Mouse (Mus musculus) stomach, embryonic 16.5 days (tissue): ENCODE data around the gene Rcbtb2. TPM values are rescaled to one million over a fixed set of nuclear protein-coding genes. Genes with fewer than 3 reads are reported as not detected.

Experiments used
- ATAC-seq: fragments of 200-750 bp; cut with Nextera tagmentation; 2 replicates; pipeline ENCODE4 v1.8.0; 2017; ENCODE audit warnings: moderate number of reproducible peaks, moderate TSS enrichment; ENCODE audit not compliant: insufficient read depth, low FRiP score
- H3K27ac ChIP-seq: fragments of 300-500 bp; sonication (generic); 2 replicates; pipeline ENCODE4 v1.5.1; 2014; ENCODE audit warnings: low read length
- H3K27me3 ChIP-seq: fragments of 300-500 bp; sonication (generic); 2 replicates; pipeline ENCODE4 v1.6.1; 2014; ENCODE audit warnings: low read length, control low read depth, mixed read lengths; ENCODE audit not compliant: control insufficient read depth, insufficient read depth
- H3K36me3 ChIP-seq: fragments of 300-500 bp; sonication (generic); 2 replicates; pipeline ENCODE4 v1.6.1; 2014; ENCODE audit warnings: low read length; ENCODE audit not compliant: control insufficient read depth, insufficient read depth
- H3K4me1 ChIP-seq: fragments of 300-500 bp; sonication (generic); 2 replicates; pipeline ENCODE4 v1.6.1; 2014; ENCODE audit warnings: low read length, control low read depth, mixed read lengths; ENCODE audit not compliant: control insufficient read depth, insufficient read depth
- H3K4me2 ChIP-seq: fragments of 300-500 bp; sonication (generic); 2 replicates; pipeline ENCODE4 v1.6.1; 2014; ENCODE audit warnings: low read depth, low read length, mixed read lengths
- H3K4me3 ChIP-seq: fragments of 300-500 bp; sonication (generic); replicated peaks from 2 replicates; pipeline ENCODE4 v1.5.1; 2014; ENCODE audit warnings: mild to moderate bottlenecking, low read length
- H3K9ac ChIP-seq: fragments of 300-500 bp; sonication (generic); 2 replicates; pipeline ENCODE4 v1.6.1; 2014; ENCODE audit warnings: low read length
- H3K9me3 ChIP-seq: fragments of 300-500 bp; sonication (generic); replicated peaks from 2 replicates; pipeline ENCODE4 v1.6.1; 2016; ENCODE audit warnings: low read length, control low read depth; ENCODE audit not compliant: control insufficient read depth
- WGBS: fragments of 180-500 bp; shearing (Covaris S2); extraction: QIAGEN DNeasy Blood & Tissue Kit; methylation state at CpG from one replicate; pipeline ENCODE4 v1.1.7; 2014; 5-methylcytosine and 5-hydroxymethylcytosine counted together
- polyA plus RNA-seq: library from polyadenylated mRNA; unstranded; fragments of >200 nt; fragmentation: Nextera tagmentation; extraction: Ambion mirVana; gene quantifications from 2 replicates; pipeline ENCODE4 v1.2.1, GENCODE M21; 2015

The Rcbtb2 gene
- polyA plus RNA-seq, 1 experiment from 2014 or later = 69.4 TPM

DNA sequence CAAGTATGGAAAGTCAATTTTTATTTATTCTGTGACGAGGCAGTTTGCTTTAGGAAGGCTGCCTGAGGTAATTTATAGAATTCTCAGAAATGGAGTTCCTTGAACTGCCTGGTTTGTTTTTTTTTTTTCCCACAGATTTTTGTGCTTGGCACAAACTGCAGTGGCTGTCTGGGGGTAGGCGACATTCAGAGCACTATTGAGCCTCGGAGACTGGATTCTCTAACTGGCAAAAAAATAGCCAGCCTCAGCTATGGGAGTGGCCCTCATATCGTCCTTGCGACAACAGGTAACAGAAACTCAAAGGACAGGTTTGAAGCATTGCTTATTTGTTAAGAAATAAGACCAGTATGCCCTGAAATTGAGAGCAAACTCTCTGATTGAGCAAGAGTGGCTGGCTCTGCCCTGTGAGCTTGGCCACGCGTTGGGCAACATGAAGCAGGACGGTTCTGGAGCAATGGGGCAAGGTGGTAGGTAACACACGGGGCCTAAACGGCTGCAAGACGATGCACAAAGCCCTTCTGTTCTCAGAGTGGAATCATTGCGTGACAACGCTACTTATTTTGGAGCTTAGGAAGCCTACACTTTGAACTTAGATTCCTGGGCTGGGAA, 39.5 kb downstream of the Rcbtb2 start:
- Histone ChIP-seq H3K4me2 (no peak overlapping the region), H3K27me3 (no peaks in the 10 kb centered on the region), H3K9me3 (no peaks in the 10 kb centered on the region), H3K36me3 (peaks cover 23% of the 10 kb centered on the region), H3K4me1 (no peaks in the 10 kb centered on the region), H3K9ac (no peak overlapping the region), H3K27ac (no peak overlapping the region), H3K4me3 (no peak overlapping the region)
- WGBS = 84% methylated on average over 13 of the region's 13 CpGs
- ATAC-seq = no peak

DNA sequence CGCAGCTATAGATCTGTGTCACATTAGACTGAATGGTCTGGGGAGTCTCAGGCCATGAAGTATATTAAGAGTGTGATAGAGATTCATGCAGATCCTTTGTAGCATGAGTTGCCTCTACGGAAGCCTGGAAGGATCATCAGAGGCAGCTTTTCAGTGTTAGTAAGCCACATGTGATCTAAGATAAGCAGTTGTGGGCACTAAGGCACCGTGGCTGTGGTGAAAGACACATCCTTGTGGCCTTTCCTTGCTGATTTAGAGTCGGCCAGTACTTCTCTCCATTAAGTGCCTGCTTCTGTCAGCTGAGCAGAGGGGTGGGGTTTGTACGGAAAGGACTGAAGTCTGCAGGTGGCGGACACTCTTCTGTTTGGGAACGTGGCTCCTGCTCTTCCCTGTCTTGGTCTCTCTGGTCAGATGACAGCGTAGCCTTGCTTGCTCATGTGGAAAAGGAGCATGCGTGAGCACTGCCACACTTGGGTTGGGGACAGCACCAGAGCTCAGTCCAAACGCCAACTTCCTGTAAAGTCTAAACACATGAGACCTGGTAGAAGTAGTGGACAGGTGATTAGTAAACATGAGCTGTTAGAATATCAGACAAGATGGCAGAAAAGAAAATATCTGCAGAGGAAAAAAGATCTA, 40.6 kb downstream of the Rcbtb2 start:
- no peak for ATAC-seq
- no peak overlapping the region for H3K4me3 ChIP-seq
- H3K36me3 ChIP-seq = peaks cover 22% of the 10 kb centered on the region
- H3K9ac ChIP-seq = no peak overlapping the region
- no peaks in the 10 kb centered on the region for H3K27me3 ChIP-seq
- H3K9me3 ChIP-seq = no peaks in the 10 kb centered on the region
- no peaks in the 10 kb centered on the region for H3K4me1 ChIP-seq
- H3K27ac ChIP-seq = no peak overlapping the region
- WGBS = 89% methylated on average over 10 of the region's 10 CpGs
- H3K4me2 ChIP-seq = no peak overlapping the region

DNA sequence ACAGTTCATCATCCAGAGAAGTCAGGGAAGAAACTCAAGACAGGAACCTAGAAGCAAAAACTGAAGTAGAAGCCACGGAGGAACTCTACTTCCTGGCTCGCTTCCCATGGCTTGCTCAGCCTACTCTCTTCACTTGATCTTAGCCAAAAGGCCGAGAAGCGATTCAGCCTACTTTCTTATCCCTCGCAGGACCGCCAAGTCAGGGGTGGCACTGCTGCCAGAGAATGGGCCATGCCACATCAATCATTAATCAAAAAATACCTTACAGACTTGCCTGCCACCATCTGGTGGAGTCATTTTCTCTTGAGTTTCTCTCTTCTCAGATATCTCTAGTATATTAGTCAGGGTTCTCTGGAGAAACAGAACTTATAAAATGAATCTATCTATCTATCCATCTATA, 42.3 kb downstream of the Rcbtb2 start:
- 93% methylated on average over 6 of the region's 6 CpGs for whole genome bisulfite sequencing
- Histone ChIP-seq H3K27me3 (no peaks in the 10 kb centered on the region), H3K9ac (no peak overlapping the region), H3K4me3 (no peak overlapping the region), H3K36me3 (peaks cover 22% of the 10 kb centered on the region), H3K9me3 (no peaks in the 10 kb centered on the region), H3K4me1 (no peaks in the 10 kb centered on the region), H3K4me2 (no peak overlapping the region), H3K27ac (no peak overlapping the region)
- ATAC-seq = no peak

- Histone ChIP-seq H3K9me3 (no peaks in the 10 kb centered on the region), H3K36me3 (peaks cover 19% of the 10 kb centered on the region)
- WGBS = 84% methylated on average over 6 of the region's 6 CpGs
Observed at GRCm38 (mm10) chr14:73168605-73169004, 45.8 kb downstream of the Rcbtb2 start.

GRCm38 (mm10) chr14:73169926-73170844, 47.3 kb downstream of the Rcbtb2 start:
- Histone ChIP-seq H3K27ac (peak overlapping the region; percentile 46), H3K4me2 (no peak overlapping the region), H3K4me3 (no peak overlapping the region), H3K4me1 (peaks cover 8% of the 10 kb centered on the region), H3K9me3 (no peaks in the 10 kb centered on the region), H3K27me3 (no peaks in the 10 kb centered on the region), H3K36me3 (peaks cover 6% of the 10 kb centered on the region), H3K9ac (no peak overlapping the region)
- 86% methylated on average over 13 of the region's 13 CpGs for WGBS
- peak; percentile 72 for ATAC-seq

More at GRCm38 (mm10) chr14:73168605-73169004, 45.8 kb downstream of the Rcbtb2 start:
- Histone ChIP-seq H3K27ac (no peak overlapping the region), H3K4me1 (no peaks in the 10 kb centered on the region), H3K27me3 (no peaks in the 10 kb centered on the region), H3K4me2 (no peak overlapping the region), H3K4me3 (no peak overlapping the region), H3K9ac (no peak overlapping the region)
- ATAC-seq = no peak

- WGBS = 74% methylated on average over 12 of the region's 12 CpGs
- ATAC-seq = no peak
- Histone ChIP-seq H3K9ac (no peak overlapping the region), H3K4me2 (no peak overlapping the region), H3K27ac (0 out of 2 replicates have a peak overlapping the region, but pooled peaks have one; percentile 8), H3K27me3 (no peaks in the 10 kb centered on the region), H3K9me3 (no peaks in the 10 kb centered on the region), H3K36me3 (peaks cover 6% of the 10 kb centered on the region), H3K4me1 (peaks cover 8% of the 10 kb centered on the region), H3K4me3 (no peak overlapping the region)
Observed at GRCm38 (mm10) chr14:73172196-73173011, 49.6 kb downstream of the Rcbtb2 start.

GRCm38 (mm10) chr14:73173662-73174061, 50.8 kb downstream of the Rcbtb2 start:
- H3K9me3 ChIP-seq = no peaks in the 10 kb centered on the region
- WGBS = 87% methylated on average over 11 of the region's 11 CpGs
- no peaks in the 10 kb centered on the region for H3K27me3 ChIP-seq
- ATAC-seq = no peak
- H3K9ac ChIP-seq = no peak overlapping the region
- H3K36me3 ChIP-seq = peaks cover 9% of the 10 kb centered on the region
- H3K4me3 ChIP-seq = no peak overlapping the region
- no peak overlapping the region for H3K27ac ChIP-seq
- peaks cover 8% of the 10 kb centered on the region for H3K4me1 ChIP-seq
- H3K4me2 ChIP-seq = no peak overlapping the region

DNA sequence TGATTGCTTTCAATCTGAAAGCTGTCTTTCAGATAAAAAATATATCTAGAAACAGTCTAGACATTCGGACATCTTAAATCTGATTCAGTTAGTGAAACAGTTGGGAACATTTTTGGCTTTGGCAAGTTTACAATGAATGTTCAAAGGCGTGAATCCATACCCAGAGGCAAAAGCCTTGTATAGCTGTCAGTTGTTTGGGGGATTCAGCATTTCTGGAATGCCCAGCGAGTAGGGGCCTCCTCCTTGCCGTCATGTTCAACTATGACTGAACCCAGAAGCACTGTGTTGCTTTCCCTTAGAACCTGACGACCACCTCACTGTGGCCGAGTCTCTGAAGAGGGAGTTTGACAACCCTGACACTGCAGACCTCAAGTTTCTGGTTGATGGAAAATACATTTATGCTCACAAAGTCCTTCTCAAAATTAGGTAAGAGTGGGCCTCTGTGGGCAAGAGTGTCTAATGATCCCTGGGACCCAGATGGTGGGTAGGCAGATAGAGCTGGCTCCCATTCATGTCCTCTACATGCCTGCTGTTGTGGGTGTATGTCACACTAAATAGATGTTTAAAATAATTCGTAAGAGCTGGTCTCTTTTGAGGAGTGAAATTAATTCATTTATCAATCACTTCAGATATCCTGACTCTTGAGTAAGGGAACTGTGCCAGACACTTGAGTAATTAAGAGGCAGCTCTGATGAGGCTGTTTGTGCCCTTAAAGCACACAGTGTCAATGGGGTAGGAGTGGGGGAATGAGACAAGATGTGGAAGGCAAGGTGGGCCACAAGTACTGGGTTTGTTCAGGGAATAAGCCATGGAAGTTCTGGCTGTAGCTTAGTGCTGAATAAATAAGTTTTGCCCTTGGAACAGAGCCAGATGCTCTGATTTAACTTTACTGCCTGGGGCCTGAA, 51.5 kb downstream of the Rcbtb2 start:
- H3K9ac ChIP-seq = no peak overlapping the region
- no peak overlapping the region for H3K27ac ChIP-seq
- no peak overlapping the region for H3K4me3 ChIP-seq
- 66% methylated on average over 7 of the region's 7 CpGs for WGBS
- H3K9me3 ChIP-seq = no peaks in the 10 kb centered on the region
- no peak for ATAC-seq
- H3K4me1 ChIP-seq = peaks cover 8% of the 10 kb centered on the region
- no peaks in the 10 kb centered on the region for H3K27me3 ChIP-seq
- H3K36me3 ChIP-seq = peaks cover 9% of the 10 kb centered on the region
- H3K4me2 ChIP-seq = no peak overlapping the region
